Mouse (Mus musculus) megakaryocyte, embryonic 14.5 days (primary cell): ENCODE results near the gene Wipi2.

ENCODE experiments used
- FLI1 ChIP-seq: IDR thresholded peaks from 2 replicates; pipeline ENCODE4 v1.6.1; 2012; ENCODE audit warnings: low read length, inconsistent platforms, mixed read lengths
- GATA1 ChIP-seq: IDR thresholded peaks from 3 replicates; pipeline ENCODE4 v1.6.1; 2012; ENCODE audit warnings: mixed read lengths, low read length, inconsistent platforms, borderline replicate concordance

- no peak for TF ChIP-seq GATA1
- no peak for TF ChIP-seq FLI1
Measured at GRCm38 (mm10) chr5:142583616-142584126, 43.8 kb upstream of the Wipi2 start.
